Mouse (Mus musculus): Measurements from ENCODE around the gene Cux2.

The Cux2 gene

GRCm38 (mm10) chr5:121909226-121909985 lies 140.5 kb downstream of the Cux2 start:
- no peak for DNase-seq

GRCm38 (mm10) chr5:121905671-121906070 lies 144.2 kb downstream of the Cux2 start:
- DNase-seq, result no peak

GRCm38 (mm10) chr5:121904799-121905198 lies 145.1 kb downstream of the Cux2 start:
- DNase-seq, result no peak

GRCm38 (mm10) chr5:121902809-121903745 lies 146.8 kb downstream of the Cux2 start:
- DNase-seq, result no peak

- DNase-seq, result no peak
These were observed 154.7 kb downstream of the Cux2 start for GRCm38 (mm10) chr5:121895117-121895756.

- no peak for DNase-seq
These were observed 155.3 kb downstream of the Cux2 start for GRCm38 (mm10) chr5:121894647-121895046.

- no peak for DNase-seq
These were observed 156.3 kb downstream of the Cux2 start for GRCm38 (mm10) chr5:121893581-121893980.

GRCm38 (mm10) chr5:121892281-121892680 lies 157.6 kb downstream of the Cux2 start:
- no peak for DNase-seq

GRCm38 (mm10) chr5:121890925-121891324 lies 159.0 kb downstream of the Cux2 start:
- no peak for DNase-seq

GRCm38 (mm10) chr5:121889819-121890362 lies 160.0 kb downstream of the Cux2 start:
- no peak for DNase-seq

- no peak for DNase-seq
These were observed 160.5 kb downstream of the Cux2 start for GRCm38 (mm10) chr5:121889375-121889774.

GRCm38 (mm10) chr5:121883356-121883755 lies 166.5 kb downstream of the Cux2 start:
- no peak for DNase-seq

- DNase-seq, result peak; percentile 43
These were observed 170.7 kb downstream of the Cux2 start for GRCm38 (mm10) chr5:121879211-121879610.

- DNase-seq, result no peak
These were observed 171.2 kb downstream of the Cux2 start for GRCm38 (mm10) chr5:121878703-121879102.

GRCm38 (mm10) chr5:121876901-121877300 lies 173.0 kb downstream of the Cux2 start:
- no peak for DNase-seq

GRCm38 (mm10) chr5:121875041-121875440 lies 174.9 kb downstream of the Cux2 start:
- DNase-seq, result no peak

GRCm38 (mm10) chr5:121872158-121872557 lies 177.7 kb downstream of the Cux2 start:
- peak; percentile 52 for DNase-seq

- no peak for DNase-seq
These were observed 178.3 kb downstream of the Cux2 start for GRCm38 (mm10) chr5:121871515-121872030.

GRCm38 (mm10) chr5:121870832-121871231 lies 179.1 kb downstream of the Cux2 start:
- DNase-seq, result no peak

GRCm38 (mm10) chr5:121867963-121868362 lies 181.9 kb downstream of the Cux2 start:
- no peak for DNase-seq

GRCm38 (mm10) chr5:121864330-121864729 lies 185.6 kb downstream of the Cux2 start:
- DNase-seq, result no peak

GRCm38 (mm10) chr5:121861964-121862363 lies 187.9 kb downstream of the Cux2 start:
- no peak for DNase-seq

- no peak for DNase-seq
These were observed 191.5 kb downstream of the Cux2 start for GRCm38 (mm10) chr5:121858427-121858826.
